Mouse (Mus musculus) small intestine, adult 2 months (tissue): ENCODE results near the gene Iqgap1. TPM values are rescaled to one million over a fixed set of nuclear protein-coding genes. Genes with fewer than 3 reads are reported as not detected.

Experiments
- H3K27ac ChIP-seq: fragments of 200-500 bp; 2 replicates; pipeline ENCODE4 v1.5.1; 2012; ENCODE audit warnings: low read depth, low read length, control low read depth, inconsistent platforms; ENCODE audit not compliant: insufficient read depth
- H3K27me3 ChIP-seq: fragments of 200-500 bp; 2 replicates; pipeline ENCODE4 v1.6.1; 2012; ENCODE audit warnings: mild to moderate bottlenecking, moderate library complexity, low read length, inconsistent platforms; ENCODE audit not compliant: control insufficient read depth, insufficient read depth
- H3K36me3 ChIP-seq: fragments of 200-500 bp; 2 replicates; pipeline ENCODE4 v1.6.1; 2012; ENCODE audit warnings: mild to moderate bottlenecking, low read length, control low read depth, inconsistent platforms; ENCODE audit not compliant: control insufficient read depth, insufficient read depth
- H3K4me1 ChIP-seq: fragments of 200-500 bp; 2 replicates; pipeline ENCODE4 v1.6.1; 2012; ENCODE audit warnings: low read length, inconsistent platforms, mixed read lengths; ENCODE audit not compliant: control insufficient read depth, insufficient read depth, insufficient read length
- H3K4me3 ChIP-seq: fragments of 200-500 bp; 2 replicates; pipeline ENCODE4 v1.5.1; 2012; ENCODE audit warnings: low read depth, mild to moderate bottlenecking, control low read depth, inconsistent platforms, low read length, moderate library complexity
- CTCF ChIP-seq: fragments of 200-500 bp; IDR thresholded peaks from 2 replicates; pipeline ENCODE4 v1.5.1; 2012; ENCODE audit warnings: low read depth, mild to moderate bottlenecking, control low read depth, inconsistent platforms, low read length, moderate library complexity, mixed read lengths; ENCODE audit not compliant: insufficient replicate concordance, insufficient read length; ENCODE audit errors: extremely low read depth
- POLR2A ChIP-seq: fragments of 200-500 bp; IDR thresholded peaks from 2 replicates; pipeline ENCODE4 v1.6.1; 2012; ENCODE audit warnings: low read depth, mild to moderate bottlenecking, control low read depth, inconsistent platforms, low read length, moderate library complexity
- WGBS: fragments of 180-500 bp; shearing (Covaris S2); methylation state at CpG from one replicate; pipeline ENCODE4 v1.1.7; 2018; 5-methylcytosine and 5-hydroxymethylcytosine counted together
- polyA plus RNA-seq: library from polyadenylated mRNA; depleted of rRNA; stranded (reverse); fragments of >200 nt; gene quantifications from 2 replicates; pipeline ENCODE4 v1.2.3, GENCODE M21; 2012

The Iqgap1 gene
- polyA plus RNA-seq, 1 experiment, result 28.9 TPM

GRCm38 (mm10) chr7:80802412-80803160 is 23.2 kb downstream of the Iqgap1 start:
- no peaks in the 10 kb centered on the region for H3K27me3 ChIP-seq
- H3K27ac ChIP-seq, result peak overlapping the region; percentile 98
- peak overlapping the region; percentile 77 for H3K4me3 ChIP-seq
- no peak for TF ChIP-seq CTCF
- no peak; the same call in 1 of the 2 replicates for TF ChIP-seq POLR2A
- peaks cover 20% of the 10 kb centered on the region for H3K36me3 ChIP-seq
- peaks cover 5% of the 10 kb centered on the region; the same call in 1 of the 2 replicates for H3K4me1 ChIP-seq
- WGBS, result 1% methylated on average over 37 of the region's 37 CpGs

GRCm38 (mm10) chr7:80799307-80799706 is 26.5 kb downstream of the Iqgap1 start:
- TF ChIP-seq CTCF (no peak), POLR2A (no peak)
- H3K36me3 ChIP-seq, result peaks cover 39% of the 10 kb centered on the region
- H3K4me1 ChIP-seq, result peaks cover 9% of the 10 kb centered on the region; the same call in 1 of the 2 replicates
- no peaks in the 10 kb centered on the region for H3K27me3 ChIP-seq
- H3K4me3 ChIP-seq, result no peak overlapping the region
- WGBS, result 73% methylated on average over 5 of the region's 5 CpGs
- H3K27ac ChIP-seq, result no peak overlapping the region

- H3K27ac ChIP-seq, result no peak overlapping the region
- H3K4me1 ChIP-seq, result peaks cover 12% of the 10 kb centered on the region; the same call in 1 of the 2 replicates
- TF ChIP-seq CTCF (no peak), POLR2A (no peak)
- H3K4me3 ChIP-seq, result no peak overlapping the region
- no peaks in the 10 kb centered on the region for H3K27me3 ChIP-seq
- H3K36me3 ChIP-seq, result peaks cover 43% of the 10 kb centered on the region
- WGBS, result 44% methylated on average over 15 of the region's 15 CpGs
These were observed 28.8 kb downstream of the Iqgap1 start for GRCm38 (mm10) chr7:80796805-80797567.

- H3K4me1 ChIP-seq, result peaks cover 8% of the 10 kb centered on the region; the same call in 1 of the 2 replicates
- H3K36me3 ChIP-seq, result peaks cover 46% of the 10 kb centered on the region
- no peak overlapping the region for H3K27ac ChIP-seq
- H3K27me3 ChIP-seq, result no peaks in the 10 kb centered on the region
- WGBS, result 68% methylated on average over 6 of the region's 6 CpGs
- no peak overlapping the region for H3K4me3 ChIP-seq
- no peak for TF ChIP-seq CTCF
- no peak for TF ChIP-seq POLR2A
These were observed 29.5 kb downstream of the Iqgap1 start for GRCm38 (mm10) chr7:80796258-80796657.

- no peaks in the 10 kb centered on the region for H3K27me3 ChIP-seq
- peak overlapping the region; percentile 55; the same call in 1 of the 2 replicates for H3K27ac ChIP-seq
- H3K4me1 ChIP-seq, result peaks cover 10% of the 10 kb centered on the region; the same call in 1 of the 2 replicates
These were observed 36.2 kb downstream of the Iqgap1 start for GRCm38 (mm10) chr7:80789534-80789933.

GRCm38 (mm10) chr7:80789061-80789460 is 36.7 kb downstream of the Iqgap1 start:
- no peak for TF ChIP-seq POLR2A
- TF ChIP-seq CTCF, result no peak
- H3K27ac ChIP-seq, result no peak overlapping the region

More at GRCm38 (mm10) chr7:80789534-80789933, 36.2 kb downstream of the Iqgap1 start:
- Histone ChIP-seq H3K36me3 (peaks cover 10% of the 10 kb centered on the region; the same call in 1 of the 2 replicates), H3K4me3 (no peak overlapping the region)
- TF ChIP-seq CTCF, result no peak
- no peak for TF ChIP-seq POLR2A
- 38% methylated on average over 5 of the region's 5 CpGs for WGBS

GRCm38 (mm10) chr7:80788002-80788401 is 37.8 kb downstream of the Iqgap1 start:
- no peak overlapping the region for H3K4me3 ChIP-seq
- no peak overlapping the region for H3K27ac ChIP-seq
- no peak for TF ChIP-seq POLR2A
- no peak for TF ChIP-seq CTCF
- H3K27me3 ChIP-seq, result no peaks in the 10 kb centered on the region
- peaks cover 16% of the 10 kb centered on the region for H3K4me1 ChIP-seq
- peaks cover 6% of the 10 kb centered on the region; the same call in 1 of the 2 replicates for H3K36me3 ChIP-seq
- WGBS, result 65% methylated on average over 7 of the region's 7 CpGs

More at GRCm38 (mm10) chr7:80789061-80789460, 36.7 kb downstream of the Iqgap1 start:
- Histone ChIP-seq H3K36me3 (peaks cover 10% of the 10 kb centered on the region; the same call in 1 of the 2 replicates), H3K27me3 (no peaks in the 10 kb centered on the region), H3K4me3 (no peak overlapping the region), H3K4me1 (peaks cover 10% of the 10 kb centered on the region)
- 0% methylated on average over 1 of the region's 1 CpGs for WGBS
